Mouse (Mus musculus): ENCODE data around the gene Pth1r. TPM values are rescaled to one million over a fixed set of nuclear protein-coding genes. Genes with fewer than 3 reads are reported as not detected.

Gene Pth1r
- polyA plus RNA-seq, 1 experiment from 2014 or later: 9.3 TPM

GRCm38 (mm10) chr9:110718071-110718470 is 28.9 kb downstream of the Pth1r start:
- H3K9me3 ChIP-seq (ENCODE audit: control insufficient read depth, low read length): no peaks in the 10 kb centered on the region
- no peak overlapping the region for H3K4me2 ChIP-seq (ENCODE audit: low read length)
- H3K4me1 ChIP-seq (ENCODE audit: control insufficient read depth, insufficient read depth, low read length): no peaks in the 10 kb centered on the region
- DNase-seq (no peak), ATAC-seq (ENCODE audit: low FRiP score, low TSS enrichment) (no peak)
- WGBS: 94% methylated on average over 6 of the region's 6 CpGs
- H3K27ac ChIP-seq (replicated peaks; ENCODE audit: low read depth, low read length): no peak overlapping the region
- H3K4me3 ChIP-seq (replicated peaks; ENCODE audit: low read depth, low read length): no peak overlapping the region
- no peak overlapping the region for H3K9ac ChIP-seq (replicated peaks; ENCODE audit: low read length)
- H3K36me3 ChIP-seq (ENCODE audit: control insufficient read depth, insufficient read depth, low read length): peaks cover 22% of the 10 kb centered on the region
- H3K27me3 ChIP-seq (ENCODE audit: control insufficient read depth, insufficient read depth, low read length): no peaks in the 10 kb centered on the region

DNA sequence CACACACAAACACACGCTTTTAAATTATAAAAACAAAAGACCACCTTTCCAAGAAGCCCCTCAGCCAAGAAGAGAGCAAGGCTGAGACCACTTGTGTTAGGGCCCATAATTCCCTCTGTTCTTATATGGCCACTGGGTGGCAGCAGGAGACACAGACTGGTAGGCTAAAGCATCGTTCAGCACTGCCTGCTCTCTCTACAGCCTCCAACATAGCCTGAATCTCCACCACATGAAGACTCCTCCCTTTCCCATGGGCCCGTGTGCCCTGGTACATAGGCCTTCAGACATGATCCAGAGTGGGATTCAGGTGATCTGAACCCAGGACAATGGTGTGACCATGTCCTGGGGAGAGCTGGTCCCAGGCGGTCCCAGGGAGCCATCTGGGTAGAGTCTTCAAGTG is 30.2 kb downstream of the Pth1r start:
- H3K36me3 ChIP-seq (ENCODE audit: control insufficient read depth, insufficient read depth, low read length): peaks cover 33% of the 10 kb centered on the region
- 37% methylated on average over 4 of the region's 4 CpGs for WGBS
- no peak overlapping the region for H3K4me3 ChIP-seq (replicated peaks; ENCODE audit: low read depth, low read length)
- ATAC-seq (ENCODE audit: low FRiP score, low TSS enrichment): no peak; the same call in 1 of the 2 replicates
- H3K27me3 ChIP-seq (ENCODE audit: control insufficient read depth, insufficient read depth, low read length): no peaks in the 10 kb centered on the region
- H3K27ac ChIP-seq (replicated peaks; ENCODE audit: low read depth, low read length): no peak overlapping the region
- H3K9ac ChIP-seq (replicated peaks; ENCODE audit: low read length): no peak overlapping the region
- H3K4me1 ChIP-seq (ENCODE audit: control insufficient read depth, insufficient read depth, low read length): no peaks in the 10 kb centered on the region
- DNase-seq: peak; percentile 86
- H3K9me3 ChIP-seq (ENCODE audit: control insufficient read depth, low read length): no peaks in the 10 kb centered on the region
- no peak overlapping the region for H3K4me2 ChIP-seq (ENCODE audit: low read length)

GRCm38 (mm10) chr9:110715426-110715825 is 31.5 kb downstream of the Pth1r start:
- DNase-seq: peak; percentile 33

DNA sequence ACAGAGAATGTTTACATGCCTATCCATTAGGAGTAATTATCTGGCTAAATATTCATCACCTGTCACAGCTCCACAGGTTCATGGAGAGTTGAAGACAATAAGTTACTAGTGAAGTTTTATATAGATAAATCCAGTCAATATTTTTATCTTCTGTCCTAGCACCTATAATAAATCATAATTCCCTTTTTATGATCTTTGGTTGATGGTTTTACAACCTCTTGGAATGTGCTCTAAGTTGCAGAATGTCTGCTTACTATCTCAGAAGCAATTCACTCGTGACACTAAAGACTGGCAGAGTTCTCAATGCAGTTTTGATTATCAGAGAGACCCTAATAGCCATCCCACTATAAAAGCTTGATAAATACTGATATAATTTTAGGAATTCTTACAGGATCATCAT is 33.6 kb downstream of the Pth1r start:
- Histone ChIP-seq H3K27me3 (ENCODE audit: control insufficient read depth, insufficient read depth, low read length) (no peaks in the 10 kb centered on the region), H3K9me3 (ENCODE audit: control insufficient read depth, low read length) (no peaks in the 10 kb centered on the region), H3K36me3 (ENCODE audit: control insufficient read depth, insufficient read depth, low read length) (peaks cover 40% of the 10 kb centered on the region), H3K4me2 (ENCODE audit: low read length) (no peak overlapping the region), H3K4me3 (replicated peaks; ENCODE audit: low read depth, low read length) (no peak overlapping the region), H3K4me1 (ENCODE audit: control insufficient read depth, insufficient read depth, low read length) (no peaks in the 10 kb centered on the region), H3K9ac (replicated peaks; ENCODE audit: low read length) (no peak overlapping the region), H3K27ac (replicated peaks; ENCODE audit: low read depth, low read length) (no peak overlapping the region)
- WGBS: 85% methylated on average over 1 of the region's 1 CpGs
- ATAC-seq (ENCODE audit: low FRiP score, low TSS enrichment) (no peak), DNase-seq (no peak)

More at GRCm38 (mm10) chr9:110715426-110715825, 31.5 kb downstream of the Pth1r start:
- Histone ChIP-seq H3K27ac (replicated peaks; ENCODE audit: low read depth, low read length) (no peak overlapping the region), H3K4me3 (replicated peaks; ENCODE audit: low read depth, low read length) (no peak overlapping the region), H3K9me3 (ENCODE audit: control insufficient read depth, low read length) (no peaks in the 10 kb centered on the region), H3K9ac (replicated peaks; ENCODE audit: low read length) (no peak overlapping the region), H3K4me2 (ENCODE audit: low read length) (no peak overlapping the region), H3K4me1 (ENCODE audit: control insufficient read depth, insufficient read depth, low read length) (no peaks in the 10 kb centered on the region), H3K36me3 (ENCODE audit: control insufficient read depth, insufficient read depth, low read length) (peaks cover 40% of the 10 kb centered on the region), H3K27me3 (ENCODE audit: control insufficient read depth, insufficient read depth, low read length) (no peaks in the 10 kb centered on the region)
- no peak for ATAC-seq (ENCODE audit: low FRiP score, low TSS enrichment)
- 66% methylated on average over 1 of the region's 1 CpGs for WGBS

DNA sequence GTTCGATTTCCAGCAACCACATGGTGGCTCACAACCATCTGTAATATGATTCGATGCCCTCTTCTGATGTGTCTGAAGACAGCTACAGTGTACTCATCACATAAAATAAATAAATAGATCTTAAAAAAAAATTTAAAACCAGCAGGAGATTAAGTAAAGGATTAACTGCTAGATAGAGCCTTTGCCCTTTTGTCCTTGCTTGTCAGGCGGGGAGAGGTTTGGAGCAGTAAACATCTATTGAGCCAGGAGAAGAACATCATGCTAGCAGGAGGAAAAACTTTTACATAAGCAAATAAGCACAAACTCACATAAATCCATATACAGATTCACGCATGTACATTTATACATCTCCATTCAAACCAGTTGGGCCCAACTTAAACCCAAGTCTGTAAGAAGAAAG is 34.4 kb downstream of the Pth1r start:
- WGBS: 90% methylated on average over 4 of the region's 4 CpGs
- no peaks in the 10 kb centered on the region for H3K27me3 ChIP-seq (ENCODE audit: control insufficient read depth, insufficient read depth, low read length)
- ATAC-seq (ENCODE audit: low FRiP score, low TSS enrichment): no peak
- H3K4me3 ChIP-seq (replicated peaks; ENCODE audit: low read depth, low read length): no peak overlapping the region
- DNase-seq: no peak
- H3K9me3 ChIP-seq (ENCODE audit: control insufficient read depth, low read length): no peaks in the 10 kb centered on the region
- H3K4me1 ChIP-seq (ENCODE audit: control insufficient read depth, insufficient read depth, low read length): no peaks in the 10 kb centered on the region
- H3K4me2 ChIP-seq (ENCODE audit: low read length): no peak overlapping the region
- H3K27ac ChIP-seq (replicated peaks; ENCODE audit: low read depth, low read length): no peak overlapping the region
- no peak overlapping the region for H3K9ac ChIP-seq (replicated peaks; ENCODE audit: low read length)
- H3K36me3 ChIP-seq (ENCODE audit: control insufficient read depth, insufficient read depth, low read length): peaks cover 38% of the 10 kb centered on the region

GRCm38 (mm10) chr9:110711996-110712395 is 34.9 kb downstream of the Pth1r start:
- Histone ChIP-seq H3K27ac (replicated peaks; ENCODE audit: low read depth, low read length) (no peak overlapping the region), H3K36me3 (ENCODE audit: control insufficient read depth, insufficient read depth, low read length) (peaks cover 38% of the 10 kb centered on the region), H3K4me2 (ENCODE audit: low read length) (no peak overlapping the region), H3K4me3 (replicated peaks; ENCODE audit: low read depth, low read length) (no peak overlapping the region), H3K27me3 (ENCODE audit: control insufficient read depth, insufficient read depth, low read length) (no peaks in the 10 kb centered on the region), H3K4me1 (ENCODE audit: control insufficient read depth, insufficient read depth, low read length) (no peaks in the 10 kb centered on the region), H3K9ac (replicated peaks; ENCODE audit: low read length) (no peak overlapping the region), H3K9me3 (ENCODE audit: control insufficient read depth, low read length) (no peaks in the 10 kb centered on the region)
- DNase-seq (no peak), ATAC-seq (ENCODE audit: low FRiP score, low TSS enrichment) (no peak)
- WGBS: 93% methylated on average over 6 of the region's 6 CpGs

DNA sequence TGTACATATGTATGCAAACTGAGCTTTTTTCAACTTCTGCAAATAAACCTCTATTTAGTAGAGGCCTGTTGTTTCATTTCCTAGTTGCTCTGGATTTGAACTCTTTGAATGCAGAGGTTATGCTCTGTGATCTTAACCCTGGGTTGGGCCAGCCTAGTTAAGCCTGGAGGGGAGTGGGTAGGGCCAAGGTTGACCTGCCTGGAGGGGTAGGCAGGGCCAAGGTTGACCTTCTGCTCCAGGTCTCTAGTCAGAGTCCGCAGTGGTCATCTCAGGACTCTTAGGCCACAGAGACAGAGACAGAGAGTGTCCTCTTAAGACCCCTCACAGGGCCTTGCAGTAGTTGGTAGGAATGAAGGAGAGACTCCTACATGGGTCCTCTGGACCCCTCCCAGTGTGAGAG is 35.4 kb downstream of the Pth1r start:
- H3K4me3 ChIP-seq (replicated peaks; ENCODE audit: low read depth, low read length): no peak overlapping the region
- peaks cover 37% of the 10 kb centered on the region for H3K36me3 ChIP-seq (ENCODE audit: control insufficient read depth, insufficient read depth, low read length)
- no peak for DNase-seq
- WGBS: 93% methylated on average over 1 of the region's 1 CpGs
- no peaks in the 10 kb centered on the region for H3K4me1 ChIP-seq (ENCODE audit: control insufficient read depth, insufficient read depth, low read length)
- no peaks in the 10 kb centered on the region for H3K27me3 ChIP-seq (ENCODE audit: control insufficient read depth, insufficient read depth, low read length)
- no peak overlapping the region for H3K27ac ChIP-seq (replicated peaks; ENCODE audit: low read depth, low read length)
- no peak overlapping the region for H3K9ac ChIP-seq (replicated peaks; ENCODE audit: low read length)
- H3K4me2 ChIP-seq (ENCODE audit: low read length): no peak overlapping the region
- H3K9me3 ChIP-seq (ENCODE audit: control insufficient read depth, low read length): no peaks in the 10 kb centered on the region
- ATAC-seq (ENCODE audit: low FRiP score, low TSS enrichment): no peak

DNA sequence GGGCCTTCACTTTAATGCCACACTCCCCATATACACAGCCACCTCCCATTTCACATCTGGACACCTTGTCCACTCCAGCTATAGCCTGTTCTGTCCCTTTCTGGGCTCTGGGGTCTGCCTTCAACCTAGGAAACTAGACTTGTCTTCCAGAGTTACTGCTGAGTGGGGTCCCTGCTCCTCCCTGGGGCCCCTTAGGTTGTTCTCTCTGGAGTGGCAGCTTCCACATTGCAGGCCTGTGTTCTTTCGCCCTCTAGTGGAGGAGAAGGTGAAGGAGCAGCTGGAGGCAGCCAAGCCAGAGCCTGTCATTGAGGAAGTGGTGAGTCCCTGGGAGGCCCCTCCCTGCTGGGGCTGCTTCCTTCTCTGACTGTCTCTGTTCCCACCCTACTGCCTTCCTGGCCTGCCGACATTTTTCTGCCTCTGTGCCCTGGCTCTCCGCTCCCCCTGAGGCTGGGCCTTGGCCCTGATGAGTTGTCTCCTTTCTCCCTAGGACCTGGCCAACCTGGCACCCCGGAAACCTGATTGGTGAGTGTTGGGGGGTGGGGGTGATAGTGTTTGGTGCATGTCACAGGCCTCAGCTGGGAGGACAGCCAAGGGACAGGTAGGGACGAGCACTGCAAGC is 37.2 kb downstream of the Pth1r start:
- Histone ChIP-seq H3K36me3 (ENCODE audit: control insufficient read depth, insufficient read depth, low read length) (peaks cover 28% of the 10 kb centered on the region), H3K9ac (replicated peaks; ENCODE audit: low read length) (no peak overlapping the region), H3K4me2 (ENCODE audit: low read length) (no peak overlapping the region), H3K4me1 (ENCODE audit: control insufficient read depth, insufficient read depth, low read length) (no peaks in the 10 kb centered on the region), H3K9me3 (ENCODE audit: control insufficient read depth, low read length) (no peaks in the 10 kb centered on the region), H3K4me3 (replicated peaks; ENCODE audit: low read depth, low read length) (no peak overlapping the region), H3K27me3 (ENCODE audit: control insufficient read depth, insufficient read depth, low read length) (no peaks in the 10 kb centered on the region), H3K27ac (replicated peaks; ENCODE audit: low read depth, low read length) (no peak overlapping the region)
- DNase-seq (peak; percentile 86), ATAC-seq (ENCODE audit: low FRiP score, low TSS enrichment) (peak; percentile 73; the same call in 1 of the 2 replicates)
- 53% methylated on average over 5 of the region's 5 CpGs for WGBS

GRCm38 (mm10) chr9:110706784-110707183 is 40.2 kb downstream of the Pth1r start:
- WGBS: 91% methylated on average over 5 of the region's 5 CpGs
- H3K9ac ChIP-seq (replicated peaks; ENCODE audit: low read length): no peak overlapping the region
- ATAC-seq (ENCODE audit: low FRiP score, low TSS enrichment): no peak
- no peak for DNase-seq
- peaks cover 11% of the 10 kb centered on the region for H3K36me3 ChIP-seq (ENCODE audit: control insufficient read depth, insufficient read depth, low read length)
- H3K4me2 ChIP-seq (ENCODE audit: low read length): no peak overlapping the region
- H3K9me3 ChIP-seq (ENCODE audit: control insufficient read depth, low read length): no peaks in the 10 kb centered on the region
- H3K27me3 ChIP-seq (ENCODE audit: control insufficient read depth, insufficient read depth, low read length): no peaks in the 10 kb centered on the region
- H3K4me1 ChIP-seq (ENCODE audit: control insufficient read depth, insufficient read depth, low read length): no peaks in the 10 kb centered on the region
- H3K27ac ChIP-seq (replicated peaks; ENCODE audit: low read depth, low read length): no peak overlapping the region
- no peak overlapping the region for H3K4me3 ChIP-seq (replicated peaks; ENCODE audit: low read depth, low read length)
